Mouse (Mus musculus) heart, adult 2 months (tissue): ENCODE results near the gene Cpd. TPM values are rescaled to one million over a fixed set of nuclear protein-coding genes. Genes with fewer than 3 reads are reported as not detected.
A peak's percentile ranks its signal among the peaks of the same experiment; 100 is the strongest.

Experiments used
- DNase-seq, 2 experiments: peaks; one replicate each; pipeline ENCODE4 v3.0.0; 2021
- H3K27ac ChIP-seq: fragments of 200-600 bp; 2 replicates; pipeline ENCODE4 v1.8.1; 2022
- H3K27me3 ChIP-seq: fragments of 200-500 bp; 2 replicates; pipeline ENCODE4 v1.6.1; 2012; ENCODE audit warnings: mild to moderate bottlenecking, low read length, inconsistent platforms, mixed read lengths; ENCODE audit not compliant: control insufficient read depth, insufficient read depth
- H3K36me3 ChIP-seq: fragments of 200-500 bp; 2 replicates; pipeline ENCODE4 v1.6.1; 2012; ENCODE audit warnings: low read length, inconsistent platforms; ENCODE audit not compliant: control insufficient read depth, insufficient read depth
- H3K4me1 ChIP-seq: fragments of 200-500 bp; 2 replicates; pipeline ENCODE4 v1.6.1; 2011; ENCODE audit warnings: low read length; ENCODE audit not compliant: control insufficient read depth, insufficient read depth
- H3K4me3 ChIP-seq: fragments of 200-600 bp; 2 replicates; pipeline ENCODE4 v1.8.1; 2022
- H3K79me2 ChIP-seq: fragments of 200-500 bp; replicated peaks from 2 replicates; pipeline ENCODE4 v1.6.1; 2012; ENCODE audit warnings: mild to moderate bottlenecking, inconsistent platforms, low read length, moderate library complexity, mixed read lengths; ENCODE audit not compliant: control insufficient read depth, insufficient read depth
- H3K9ac ChIP-seq: fragments of 200-500 bp; 2 replicates; pipeline ENCODE4 v1.6.1; 2012; ENCODE audit warnings: low read depth, mild to moderate bottlenecking, control low read depth, inconsistent platforms, low read length, mixed read lengths
- CTCF ChIP-seq: fragments of 200-600 bp; IDR thresholded peaks from 2 replicates; pipeline ENCODE4 v1.8.1; 2022; ENCODE audit warnings: antibody characterized with exemption, mild to moderate bottlenecking, moderate library complexity
- EP300 ChIP-seq: fragments of 200-500 bp; IDR thresholded peaks from 2 replicates; pipeline ENCODE4 v1.6.1; 2011; ENCODE audit warnings: low read depth, low read length, control low read depth; ENCODE audit not compliant: insufficient read depth
- POLR2A ChIP-seq: fragments of 200-500 bp; IDR thresholded peaks from 2 replicates; pipeline ENCODE4 v1.6.1; 2011; ENCODE audit warnings: mild to moderate bottlenecking, low read depth, low read length, control low read depth; ENCODE audit not compliant: insufficient read depth
- WGBS: fragments of 180-500 bp; shearing (Covaris S2); methylation state at CpG from one replicate; pipeline ENCODE4 v1.1.7; 2018; 5-methylcytosine and 5-hydroxymethylcytosine counted together
- intact Hi-C: fragments of 180-260 bp; cut with DNase I; formaldehyde crosslinking; loops from one replicate; pipeline ENCODE4 v1.15.1; 2025
- polyA plus RNA-seq: library from polyadenylated mRNA; depleted of rRNA; stranded (reverse); fragments of >200 nt; gene quantifications from 2 replicates; pipeline ENCODE4 v1.2.3, GENCODE M21; 2012
- total RNA-seq, 2 experiments: library from RNA; stranded (reverse); gene quantifications; 2 replicates each; pipeline ENCODE4 v1.2.3; 2021

Gene Cpd
- total and polyA plus RNA-seq, 3 experiments = 16.8 to 39.7 (median 34.8) TPM

DNA sequence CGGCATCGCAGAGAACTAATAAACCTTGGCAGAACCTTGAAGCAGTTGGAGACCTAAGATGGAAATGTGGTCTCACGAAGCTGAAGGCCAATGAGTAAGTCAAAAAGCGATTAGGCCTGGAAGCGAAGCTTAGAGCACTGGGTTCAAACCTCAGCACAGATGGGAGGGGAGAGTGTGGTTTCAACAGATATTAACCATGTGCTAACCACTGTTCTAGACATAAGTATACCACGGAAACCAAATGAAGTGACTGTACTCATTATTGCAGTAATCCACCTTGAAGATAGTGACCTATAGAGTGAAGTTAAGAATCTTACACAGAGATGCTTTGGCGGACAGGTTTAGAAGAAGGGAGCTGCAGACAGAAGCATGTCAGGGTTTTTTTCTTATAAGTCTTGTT, 44.4 kb upstream of the Cpd start:
- peak overlapping the region; percentile 51; the same call in 1 of the 2 replicates for H3K27ac ChIP-seq
- intact Hi-C loops = loop anchor here (5.0 kb wide), 1 partner anchor 214 kb away; the partner anchor contains the start of gene Trarg1
- WGBS = 65% methylated on average over 7 of the region's 7 CpGs
- H3K36me3 ChIP-seq = peaks cover 5% of the 10 kb centered on the region
- H3K9ac ChIP-seq = no peak overlapping the region
- H3K27me3 ChIP-seq = no peaks in the 10 kb centered on the region
- peaks cover 20% of the 10 kb centered on the region for H3K4me1 ChIP-seq
- H3K79me2 ChIP-seq = no peaks in the 10 kb centered on the region
- DNase-seq = no peak
- no peak overlapping the region for H3K4me3 ChIP-seq
- TF ChIP-seq EP300 = no peak
- TF ChIP-seq CTCF = no peak
- no peak for TF ChIP-seq POLR2A

GRCm38 (mm10) chr11:76889339-76890164, 42.7 kb upstream of the Cpd start:
- Histone ChIP-seq H3K27ac (peak overlapping the region; percentile 51), H3K9ac (peak overlapping the region; percentile 46; the same call in 1 of the 2 replicates), H3K27me3 (no peaks in the 10 kb centered on the region), H3K36me3 (peaks cover 5% of the 10 kb centered on the region), H3K79me2 (no peaks in the 10 kb centered on the region), H3K4me3 (no peak overlapping the region), H3K4me1 (peaks cover 20% of the 10 kb centered on the region)
- DNase-seq = peak; percentile 59 to 64
- intact Hi-C loops = loop anchor here (5.0 kb wide), 1 partner anchor 212 kb away; the partner anchor contains the start of gene Trarg1
- no peak for TF ChIP-seq EP300
- no peak for TF ChIP-seq CTCF
- TF ChIP-seq POLR2A = peak; percentile 56; the same call in 1 of the 2 replicates
- 32% methylated on average over 10 of the region's 10 CpGs for WGBS

DNA sequence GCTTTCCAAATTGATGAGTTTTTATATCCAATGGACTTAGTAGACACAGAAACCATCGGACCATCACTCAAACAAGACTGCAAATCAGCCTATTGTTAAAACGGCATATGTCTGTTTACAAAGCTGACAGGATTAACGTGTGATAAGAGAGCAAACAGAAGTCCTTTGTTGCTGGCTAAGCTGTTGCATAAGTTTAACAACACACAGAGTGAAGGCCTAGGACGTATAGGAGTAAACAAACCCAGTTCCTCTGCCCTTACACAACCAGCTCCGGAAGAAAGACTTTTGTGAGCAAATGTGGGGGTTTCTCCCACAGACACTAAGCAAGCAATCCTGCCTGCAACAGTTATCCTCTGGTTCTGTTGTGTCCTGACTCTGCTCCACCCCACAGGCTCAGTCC, 37.6 kb upstream of the Cpd start:
- H3K4me3 ChIP-seq = no peak overlapping the region
- H3K4me1 ChIP-seq = no peaks in the 10 kb centered on the region
- H3K79me2 ChIP-seq = no peaks in the 10 kb centered on the region
- DNase-seq = no peak
- WGBS = 54% methylated on average over 5 of the region's 5 CpGs
- intact Hi-C loops = no loop called here
- no peak overlapping the region for H3K27ac ChIP-seq
- TF ChIP-seq POLR2A (no peak), CTCF (no peak), EP300 (no peak)
- H3K36me3 ChIP-seq = no peaks in the 10 kb centered on the region; the same call in 1 of the 2 replicates
- H3K27me3 ChIP-seq = no peaks in the 10 kb centered on the region
- no peak overlapping the region for H3K9ac ChIP-seq

- no peak for DNase-seq
- no peaks in the 10 kb centered on the region for H3K27me3 ChIP-seq
- peaks cover under 1% of the 10 kb centered on the region; the same call in 1 of the 2 replicates for H3K4me1 ChIP-seq
- TF ChIP-seq EP300 (no peak), POLR2A (no peak), CTCF (no peak)
- H3K9ac ChIP-seq = no peak overlapping the region
- H3K4me3 ChIP-seq = no peak overlapping the region
- 83% methylated on average over 5 of the region's 5 CpGs for WGBS
- intact Hi-C loops = no loop called here
- H3K36me3 ChIP-seq = no peaks in the 10 kb centered on the region
- H3K79me2 ChIP-seq = no peaks in the 10 kb centered on the region
- H3K27ac ChIP-seq = no peak overlapping the region
Observed at GRCm38 (mm10) chr11:76879816-76880215, 33.0 kb upstream of the Cpd start.

GRCm38 (mm10) chr11:76874766-76875165, 27.9 kb upstream of the Cpd start:
- no peak for DNase-seq
- no peak overlapping the region; the same call in 1 of the 2 replicates for H3K27ac ChIP-seq
- TF ChIP-seq POLR2A = no peak
- no peak for TF ChIP-seq EP300
- no peak for TF ChIP-seq CTCF
- no peaks in the 10 kb centered on the region for H3K27me3 ChIP-seq
- WGBS = 42% methylated on average over 6 of the region's 6 CpGs
- no peak overlapping the region for H3K9ac ChIP-seq
- H3K4me3 ChIP-seq = no peak overlapping the region
- no peaks in the 10 kb centered on the region for H3K79me2 ChIP-seq
- intact Hi-C loops = no loop called here
- no peaks in the 10 kb centered on the region for H3K36me3 ChIP-seq
- peaks cover 2% of the 10 kb centered on the region; the same call in 1 of the 2 replicates for H3K4me1 ChIP-seq

DNA sequence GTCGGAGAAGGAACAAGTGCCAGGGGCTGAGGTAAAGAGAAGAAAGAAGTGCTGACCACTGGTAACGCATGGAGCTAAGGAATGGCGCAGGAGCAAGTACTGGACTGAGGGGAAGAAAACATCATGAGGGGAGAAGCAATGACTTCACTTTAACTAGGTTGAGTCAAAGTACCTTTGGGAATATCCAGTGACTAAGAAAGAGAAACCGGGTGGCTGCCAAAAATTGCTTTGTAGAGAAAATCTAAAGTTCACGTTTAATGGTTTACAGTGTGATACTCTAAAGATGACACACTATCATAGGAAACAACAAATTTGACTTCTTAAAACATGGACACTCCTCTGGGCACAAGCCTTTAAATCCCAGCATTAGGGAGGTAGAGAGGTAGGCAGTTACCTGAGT, 27.0 kb upstream of the Cpd start:
- peaks cover 2% of the 10 kb centered on the region; the same call in 1 of the 2 replicates for H3K4me1 ChIP-seq
- no peaks in the 10 kb centered on the region for H3K36me3 ChIP-seq
- H3K4me3 ChIP-seq = no peak overlapping the region
- WGBS = 81% methylated on average over 5 of the region's 5 CpGs
- DNase-seq = no peak
- TF ChIP-seq CTCF (no peak), POLR2A (no peak), EP300 (no peak)
- no peaks in the 10 kb centered on the region for H3K79me2 ChIP-seq
- H3K9ac ChIP-seq = no peak overlapping the region
- H3K27me3 ChIP-seq = no peaks in the 10 kb centered on the region
- H3K27ac ChIP-seq = no peak overlapping the region
- intact Hi-C loops = no loop called here
